Comparison of ENCODE assay signal across 23 mouse cellular contexts in genomic region chrX:101864788-101865187, GRCm38 (mm10).
"Had no signal": no experiment of that assay in that cellular context is flagged by ENCODE, and none has a peak within 500 bp of the region (broad histone marks: within the 10 kb centered on the region; RNA-seq: fewer than 3 reads in every experiment).

No protein-coding gene starts in this region.

- H3K27ac ChIP-seq: kidney, embryonic 15.5 days; limb, embryonic 13.5 days; liver, embryonic 12.5 days; liver, embryonic 15.5 days; lung, embryonic 15.5 days; midbrain, embryonic 10.5 days; midbrain, embryonic 15.5 days; neural tube, embryonic 13.5 days; stomach, embryonic 15.5 days had no signal

- H3K4me1 ChIP-seq: kidney, embryonic 15.5 days; limb, embryonic 13.5 days; liver, embryonic 12.5 days; liver, embryonic 15.5 days; lung, embryonic 15.5 days; megakaryocyte, embryonic 14.5 days; midbrain, embryonic 10.5 days; midbrain, embryonic 15.5 days; neural tube, embryonic 13.5 days; stomach, embryonic 15.5 days had no signal

- H3K4me3 ChIP-seq: kidney, embryonic 15.5 days; limb, embryonic 13.5 days; liver, embryonic 12.5 days; liver, embryonic 15.5 days; lung, embryonic 15.5 days; megakaryocyte, embryonic 14.5 days; midbrain, embryonic 10.5 days; midbrain, embryonic 15.5 days; neural tube, embryonic 13.5 days; stomach, embryonic 15.5 days had no signal

- DNase-seq: kidney, adult 8-10 months; kidney, postnatal 10 days; kidney, postnatal 36 days; layer of hippocampus, postnatal 36 days; left cerebral cortex, postnatal 4 days; liver; lung, adult 18-20 months; lung, postnatal 10 days; lung, postnatal 36 days; retina, postnatal 1 day; right cerebral cortex, postnatal 25 days; spleen, adult 18-20 months; thymus, postnatal 25 days had no signal

- H3K27me3 ChIP-seq: stomach, embryonic 15.5 days had no signal

- H3K36me3 ChIP-seq: kidney, embryonic 15.5 days; limb, embryonic 13.5 days; liver, embryonic 12.5 days; liver, embryonic 15.5 days; lung, embryonic 15.5 days; midbrain, embryonic 10.5 days; midbrain, embryonic 15.5 days; neural tube, embryonic 13.5 days; stomach, embryonic 15.5 days had no signal

- H3K9ac ChIP-seq: kidney, embryonic 15.5 days; limb, embryonic 13.5 days; liver, embryonic 12.5 days; liver, embryonic 15.5 days; lung, embryonic 15.5 days; midbrain, embryonic 15.5 days; neural tube, embryonic 13.5 days; stomach, embryonic 15.5 days had no signal

- H3K9me3 ChIP-seq: kidney, embryonic 15.5 days; limb, embryonic 13.5 days; liver, embryonic 12.5 days; liver, embryonic 15.5 days; lung, embryonic 15.5 days; megakaryocyte, embryonic 14.5 days; midbrain, embryonic 10.5 days; midbrain, embryonic 15.5 days; neural tube, embryonic 13.5 days; stomach, embryonic 15.5 days had no signal
